Mouse (Mus musculus) gastrocnemius, postnatal 36 days (tissue): ENCODE measurements around the gene Rsf1. TPM values are rescaled to one million over a fixed set of nuclear protein-coding genes. Genes with fewer than 3 reads are reported as not detected.

Experiments
- DNase-seq, 2 experiments: peaks; one replicate each; pipeline ENCODE4 v3.0.0; 2022
- intact Hi-C: fragments of 180-260 bp; cut with DNase I; formaldehyde crosslinking; loops from one replicate; pipeline ENCODE4 v1.15.1; 2025
- total RNA-seq, 2 experiments: library from RNA; stranded (reverse); gene quantifications; 2 replicates each; pipeline ENCODE4 v1.2.3; 2021

Gene Rsf1
- total RNA-seq, 2 experiments from 2014 or later = 11.9 to 13.4 TPM

GRCm38 (mm10) chr7:97622676-97623075, 43.0 kb downstream of the Rsf1 start:
- no peak for DNase-seq
- intact Hi-C loops = no loop called here

GRCm38 (mm10) chr7:97623402-97623801, 43.7 kb downstream of the Rsf1 start:
- intact Hi-C loops = no loop called here
- no peak for DNase-seq

- no peak for DNase-seq
- intact Hi-C loops = no loop called here
These were observed 49.7 kb downstream of the Rsf1 start for GRCm38 (mm10) chr7:97629351-97629750.

GRCm38 (mm10) chr7:97631290-97631689, 51.6 kb downstream of the Rsf1 start:
- intact Hi-C loops = no loop called here
- no peak for DNase-seq

- DNase-seq = no peak
- intact Hi-C loops = no loop called here
These were observed 53.2 kb downstream of the Rsf1 start for GRCm38 (mm10) chr7:97632897-97633296.

GRCm38 (mm10) chr7:97645060-97645459, 65.4 kb downstream of the Rsf1 start:
- DNase-seq = no peak
- intact Hi-C loops = no loop called here

- intact Hi-C loops = no loop called here
- no peak for DNase-seq
These were observed 68.0 kb downstream of the Rsf1 start for GRCm38 (mm10) chr7:97647656-97648055.

GRCm38 (mm10) chr7:97650729-97651128, 71.0 kb downstream of the Rsf1 start:
- no peak for DNase-seq
- intact Hi-C loops = no loop called here

- intact Hi-C loops = no loop called here
- no peak for DNase-seq
These were observed 76.5 kb downstream of the Rsf1 start for GRCm38 (mm10) chr7:97656144-97656543.

- no peak for DNase-seq
These were observed 81.9 kb downstream of the Rsf1 start for GRCm38 (mm10) chr7:97661634-97662033.

GRCm38 (mm10) chr7:97679239-97679638, 99.5 kb downstream of the Rsf1 start:
- intact Hi-C loops = loop anchor here (2.0 kb wide), 1 partner anchor 252 kb away; no protein-coding TSS in a partner anchor
- no peak for DNase-seq

More at GRCm38 (mm10) chr7:97661634-97662033, 81.9 kb downstream of the Rsf1 start:
- intact Hi-C loops = no loop called here

GRCm38 (mm10) chr7:97687831-97688230, 108.1 kb downstream of the Rsf1 start:
- DNase-seq = no peak
- intact Hi-C loops = no loop called here

- no peak for DNase-seq
- intact Hi-C loops = loop anchor here (5.0 kb wide), 1 partner anchor 218 kb away; no protein-coding TSS in a partner anchor
These were observed 115.8 kb downstream of the Rsf1 start for GRCm38 (mm10) chr7:97695441-97695840.

- intact Hi-C loops = loop anchor here (5.0 kb wide), 1 partner anchor 219 kb away; no protein-coding TSS in a partner anchor
- no peak for DNase-seq
These were observed 116.4 kb downstream of the Rsf1 start for GRCm38 (mm10) chr7:97696133-97696505.

GRCm38 (mm10) chr7:97696506-97697254, 117.0 kb downstream of the Rsf1 start, which contains the start of gene Clns1a:
TSS of gene Clns1a (plus strand) at chr7:97696634.
- DNase-seq = peak; percentile 85 to 91
- intact Hi-C loops = loop anchor here (5.0 kb wide), 1 partner anchor 219 kb away; no protein-coding TSS in a partner anchor

GRCm38 (mm10) chr7:97700173-97700572, 120.5 kb downstream of the Rsf1 start:
- intact Hi-C loops = no loop called here
- DNase-seq = no peak

GRCm38 (mm10) chr7:97701106-97701505, 121.4 kb downstream of the Rsf1 start:
- no peak for DNase-seq
- intact Hi-C loops = no loop called here

GRCm38 (mm10) chr7:97707123-97707522, 127.4 kb downstream of the Rsf1 start:
- intact Hi-C loops = no loop called here

GRCm38 (mm10) chr7:97707809-97708208, 128.1 kb downstream of the Rsf1 start:
- intact Hi-C loops = no loop called here
- no peak for DNase-seq

More at GRCm38 (mm10) chr7:97707123-97707522, 127.4 kb downstream of the Rsf1 start:
- no peak for DNase-seq

GRCm38 (mm10) chr7:97709204-97709603, 129.5 kb downstream of the Rsf1 start:
- DNase-seq = no peak
- intact Hi-C loops = no loop called here

GRCm38 (mm10) chr7:97714651-97715050, 135.0 kb downstream of the Rsf1 start:
- intact Hi-C loops = no loop called here
- no peak for DNase-seq

GRCm38 (mm10) chr7:97717326-97717725, 137.6 kb downstream of the Rsf1 start:
- no peak for DNase-seq
- intact Hi-C loops = no loop called here
